Mouse (Mus musculus) embryonic facial prominence, embryonic 15.5 days (tissue): ENCODE measurements around the gene E130114P18Rik. TPM values are rescaled to one million over a fixed set of nuclear protein-coding genes. Genes with fewer than 3 reads are reported as not detected.
A peak's percentile ranks its signal among the peaks of the same experiment; 100 is the strongest.

Source experiments
- ATAC-seq: fragments of 200-750 bp; cut with Nextera tagmentation; 2 replicates; pipeline ENCODE4 v1.8.0; 2017; ENCODE audit warnings: low read depth, moderate TSS enrichment; ENCODE audit not compliant: insufficient number of reproducible peaks, low FRiP score, low TSS enrichment
- H3K27ac ChIP-seq: fragments of 300-500 bp; sonication (generic); replicated peaks from 2 replicates; pipeline ENCODE4 v1.5.1; 2015; ENCODE audit warnings: mild to moderate bottlenecking, inconsistent platforms
- H3K27me3 ChIP-seq: fragments of 300-500 bp; sonication (generic); 2 replicates; pipeline ENCODE4 v1.6.1; 2015; ENCODE audit warnings: inconsistent platforms
- H3K36me3 ChIP-seq: fragments of 300-500 bp; sonication (generic); 2 replicates; pipeline ENCODE4 v1.6.1; 2015; ENCODE audit warnings: mild to moderate bottlenecking, inconsistent platforms
- H3K4me1 ChIP-seq: fragments of 300-500 bp; sonication (generic); 2 replicates; pipeline ENCODE4 v1.6.1; 2015; ENCODE audit warnings: inconsistent platforms
- H3K4me2 ChIP-seq: fragments of 300-500 bp; sonication (generic); replicated peaks from 2 replicates; pipeline ENCODE4 v1.6.1; 2015; ENCODE audit warnings: mild to moderate bottlenecking, inconsistent platforms
- H3K4me3 ChIP-seq: fragments of 300-500 bp; sonication (generic); replicated peaks from 2 replicates; pipeline ENCODE4 v1.5.1; 2015; ENCODE audit warnings: mild to moderate bottlenecking, inconsistent platforms
- H3K9ac ChIP-seq: fragments of 300-500 bp; sonication (generic); 2 replicates; pipeline ENCODE4 v1.6.1; 2015; ENCODE audit warnings: inconsistent platforms
- H3K9me3 ChIP-seq: fragments of 300-500 bp; sonication (generic); replicated peaks from 2 replicates; pipeline ENCODE4 v1.6.1; 2016; ENCODE audit warnings: inconsistent platforms
- WGBS: fragments of 180-500 bp; shearing (Covaris S2); methylation state at CpG from one replicate; pipeline ENCODE4 v1.1.7; 2015; 5-methylcytosine and 5-hydroxymethylcytosine counted together
- polyA plus RNA-seq: library from polyadenylated mRNA; unstranded; fragments of >200 nt; fragmentation: Nextera tagmentation; extraction: Ambion mirVana; gene quantifications from 2 replicates; pipeline ENCODE4 v1.2.1, GENCODE M21; 2015

Gene E130114P18Rik
- polyA plus RNA-seq, 1 experiment from 2014 or later, result 4.2 TPM

- Histone ChIP-seq H3K4me2 (peak overlapping the region; percentile 92), H3K27ac (peak overlapping the region; percentile 84), H3K27me3 (peaks cover 10% of the 10 kb centered on the region), H3K9ac (peak overlapping the region; percentile 47; the same call in 1 of the 2 replicates), H3K4me3 (peak overlapping the region; percentile 49), H3K9me3 (no peaks in the 10 kb centered on the region), H3K4me1 (peaks cover 26% of the 10 kb centered on the region), H3K36me3 (no peaks in the 10 kb centered on the region)
- 0% methylated on average over 20 of the region's 20 CpGs for WGBS
- ATAC-seq, result peak; percentile 74
Measured at GRCm38 (mm10) chr4:97751030-97751482, 26.8 kb downstream of the E130114P18Rik start.

GRCm38 (mm10) chr4:97750401-97750800, 27.5 kb downstream of the E130114P18Rik start:
- H3K9ac ChIP-seq, result no peak overlapping the region
- H3K4me3 ChIP-seq, result no peak overlapping the region
- H3K4me2 ChIP-seq, result no peak overlapping the region; the same call in 1 of the 2 replicates
- 42% methylated on average over 4 of the region's 4 CpGs for WGBS
- H3K4me1 ChIP-seq, result peaks cover 30% of the 10 kb centered on the region
- no peaks in the 10 kb centered on the region for H3K36me3 ChIP-seq
- H3K27me3 ChIP-seq, result peaks cover 10% of the 10 kb centered on the region
- no peak overlapping the region for H3K27ac ChIP-seq
- no peaks in the 10 kb centered on the region for H3K9me3 ChIP-seq
- ATAC-seq, result no peak

- 14% methylated on average over 19 of the region's 19 CpGs for WGBS
- ATAC-seq, result peak; percentile 29; the same call in 1 of the 2 replicates
Measured at GRCm38 (mm10) chr4:97746106-97746900, 31.6 kb downstream of the E130114P18Rik start.

GRCm38 (mm10) chr4:97745296-97746105, 32.4 kb downstream of the E130114P18Rik start:
- WGBS, result 5% methylated on average over 32 of the region's 32 CpGs
- Histone ChIP-seq H3K4me2 (peak overlapping the region; percentile 69), H3K27me3 (no peaks in the 10 kb centered on the region), H3K4me1 (peaks cover 6% of the 10 kb centered on the region; the same call in 1 of the 2 replicates), H3K36me3 (no peaks in the 10 kb centered on the region), H3K27ac (no peak overlapping the region), H3K9ac (peak overlapping the region; percentile 7; the same call in 1 of the 2 replicates), H3K4me3 (peak overlapping the region; percentile 39), H3K9me3 (no peaks in the 10 kb centered on the region)
- peak; percentile 75 for ATAC-seq

More at GRCm38 (mm10) chr4:97746106-97746900, 31.6 kb downstream of the E130114P18Rik start:
- Histone ChIP-seq H3K4me3 (peak overlapping the region; percentile 39), H3K27ac (no peak overlapping the region), H3K9ac (0 out of 2 replicates have a peak overlapping the region, but pooled peaks have one; percentile 7), H3K36me3 (no peaks in the 10 kb centered on the region), H3K27me3 (no peaks in the 10 kb centered on the region), H3K9me3 (no peaks in the 10 kb centered on the region), H3K4me1 (peaks cover 13% of the 10 kb centered on the region), H3K4me2 (peak overlapping the region; percentile 69)

- Histone ChIP-seq H3K36me3 (no peaks in the 10 kb centered on the region), H3K4me1 (peaks cover 6% of the 10 kb centered on the region; the same call in 1 of the 2 replicates), H3K9me3 (no peaks in the 10 kb centered on the region), H3K9ac (no peak overlapping the region), H3K4me3 (no peak overlapping the region), H3K27ac (no peak overlapping the region), H3K27me3 (no peaks in the 10 kb centered on the region), H3K4me2 (no peak overlapping the region)
- WGBS, result 65% methylated on average over 5 of the region's 5 CpGs
- no peak for ATAC-seq
Measured at GRCm38 (mm10) chr4:97743932-97744331, 33.9 kb downstream of the E130114P18Rik start.

- ATAC-seq, result no peak
- Histone ChIP-seq H3K4me3 (no peak overlapping the region), H3K27me3 (no peaks in the 10 kb centered on the region), H3K36me3 (no peaks in the 10 kb centered on the region), H3K4me2 (no peak overlapping the region), H3K9me3 (no peaks in the 10 kb centered on the region), H3K9ac (no peak overlapping the region), H3K27ac (no peak overlapping the region), H3K4me1 (no peaks in the 10 kb centered on the region)
- WGBS, result 19% methylated on average over 1 of the region's 1 CpGs
Measured at GRCm38 (mm10) chr4:97733392-97733791, 44.5 kb downstream of the E130114P18Rik start.

- no peaks in the 10 kb centered on the region for H3K9me3 ChIP-seq
- H3K4me3 ChIP-seq, result no peak overlapping the region
- WGBS, result 64% methylated on average over 3 of the region's 3 CpGs
- ATAC-seq, result no peak
- H3K9ac ChIP-seq, result no peak overlapping the region
- no peak overlapping the region for H3K27ac ChIP-seq
- H3K4me1 ChIP-seq, result no peaks in the 10 kb centered on the region
- no peak overlapping the region for H3K4me2 ChIP-seq
- H3K36me3 ChIP-seq, result no peaks in the 10 kb centered on the region
- H3K27me3 ChIP-seq, result no peaks in the 10 kb centered on the region
Measured at GRCm38 (mm10) chr4:97730416-97730815, 47.5 kb downstream of the E130114P18Rik start.

- Histone ChIP-seq H3K9me3 (no peaks in the 10 kb centered on the region), H3K27ac (no peak overlapping the region), H3K36me3 (no peaks in the 10 kb centered on the region), H3K4me2 (no peak overlapping the region), H3K4me3 (no peak overlapping the region), H3K27me3 (no peaks in the 10 kb centered on the region), H3K4me1 (no peaks in the 10 kb centered on the region), H3K9ac (no peak overlapping the region)
- no peak for ATAC-seq
- 63% methylated on average over 6 of the region's 6 CpGs for WGBS
Measured at GRCm38 (mm10) chr4:97729999-97730398, 47.9 kb downstream of the E130114P18Rik start.

- whole genome bisulfite sequencing, result 88% methylated on average over 4 of the region's 4 CpGs
- H3K4me3 ChIP-seq, result no peak overlapping the region
- ATAC-seq, result no peak
Measured at GRCm38 (mm10) chr4:97728520-97728919, 49.4 kb downstream of the E130114P18Rik start.

GRCm38 (mm10) chr4:97723374-97723773, 54.5 kb downstream of the E130114P18Rik start:
- H3K4me2 ChIP-seq, result no peak overlapping the region
- no peaks in the 10 kb centered on the region for H3K27me3 ChIP-seq
- WGBS, result 81% methylated on average over 6 of the region's 6 CpGs
- no peak for ATAC-seq
- no peaks in the 10 kb centered on the region for H3K9me3 ChIP-seq
- no peak overlapping the region for H3K27ac ChIP-seq
- H3K36me3 ChIP-seq, result no peaks in the 10 kb centered on the region
- H3K4me3 ChIP-seq, result no peak overlapping the region
- H3K4me1 ChIP-seq, result no peaks in the 10 kb centered on the region
- no peak overlapping the region for H3K9ac ChIP-seq

More at GRCm38 (mm10) chr4:97728520-97728919, 49.4 kb downstream of the E130114P18Rik start:
- H3K9me3 ChIP-seq, result no peaks in the 10 kb centered on the region
- no peaks in the 10 kb centered on the region for H3K27me3 ChIP-seq
- H3K4me2 ChIP-seq, result no peak overlapping the region
- H3K4me1 ChIP-seq, result no peaks in the 10 kb centered on the region
- no peaks in the 10 kb centered on the region for H3K36me3 ChIP-seq
- no peak overlapping the region for H3K27ac ChIP-seq
- H3K9ac ChIP-seq, result no peak overlapping the region

GRCm38 (mm10) chr4:97722666-97723065, 55.2 kb downstream of the E130114P18Rik start:
- H3K9ac ChIP-seq, result no peak overlapping the region
- no peaks in the 10 kb centered on the region for H3K27me3 ChIP-seq
- H3K27ac ChIP-seq, result no peak overlapping the region
- H3K4me1 ChIP-seq, result no peaks in the 10 kb centered on the region
- 53% methylated on average over 10 of the region's 10 CpGs for WGBS
- ATAC-seq, result no peak
- no peaks in the 10 kb centered on the region for H3K36me3 ChIP-seq
- no peaks in the 10 kb centered on the region for H3K9me3 ChIP-seq
- H3K4me3 ChIP-seq, result no peak overlapping the region
- no peak overlapping the region for H3K4me2 ChIP-seq
